Mouse (Mus musculus): ENCODE results near the gene Lcn3. TPM values are rescaled to one million over a fixed set of nuclear protein-coding genes. Genes with fewer than 3 reads are reported as not detected.
"Not testable (repeated sequence)": the region's sequence is repeated elsewhere in the genome, so short reads cannot be mapped to it uniquely, and the experiment has no call there.

The Lcn3 gene
- polyA plus RNA-seq, 1 experiment from 2014 or later = not detected

- ATAC-seq (ENCODE audit: low FRiP score, low read depth) = no peak
- 34% methylated on average over 4 of the region's 4 CpGs for WGBS
- Histone ChIP-seq H3K36me3 (no peaks in the 10 kb centered on the region), H3K9me3 (no peaks in the 10 kb centered on the region), H3K9ac (no peak overlapping the region), H3K4me1 (no peaks in the 10 kb centered on the region), H3K27me3 (no peaks in the 10 kb centered on the region), H3K4me2 (replicated peaks) (no peak overlapping the region), H3K27ac (no peak overlapping the region), H3K4me3 (no peak overlapping the region)
Observed at GRCm38 (mm10) chr2:25780921-25781320, 15.6 kb downstream of the Lcn3 start.

- H3K4me3 ChIP-seq = no peak within 1 kb of the TSS
- H3K4me2 ChIP-seq (replicated peaks) = no peak within 1 kb of the TSS
- no peaks in the 10 kb centered on the region for H3K4me1 ChIP-seq
- no peak within 1 kb of the TSS for H3K9ac ChIP-seq
- no peak for ATAC-seq (ENCODE audit: low FRiP score, low read depth)
- 80% methylated on average over 3 of the region's 3 CpGs for WGBS
- H3K27me3 ChIP-seq = no peaks in the 10 kb centered on the region
- no peaks in the 10 kb centered on the region for H3K9me3 ChIP-seq
- no peaks in the 10 kb centered on the region for H3K36me3 ChIP-seq
- no peak within 1 kb of the TSS for H3K27ac ChIP-seq
Observed at GRCm38 (mm10) chr2:25781957-25782356, 16.6 kb downstream of the Lcn3 start, which contains the start of gene Gm13539. Gene Gm13539 (plus strand): TSS chr2:25782257.

GRCm38 (mm10) chr2:25785573-25786322, 20.4 kb downstream of the Lcn3 start:
- Histone ChIP-seq H3K27ac (no peak overlapping the region), H3K27me3 (no peaks in the 10 kb centered on the region), H3K4me1 (no peaks in the 10 kb centered on the region), H3K4me3 (no peak overlapping the region), H3K9ac (no peak overlapping the region), H3K4me2 (replicated peaks) (no peak overlapping the region), H3K9me3 (no peaks in the 10 kb centered on the region), H3K36me3 (no peaks in the 10 kb centered on the region)
- no peak for ATAC-seq (ENCODE audit: low FRiP score, low read depth)
- WGBS = 68% methylated on average over 5 of the region's 5 CpGs

GRCm38 (mm10) chr2:25789092-25789491, 23.7 kb downstream of the Lcn3 start:
- Histone ChIP-seq H3K4me1 (no peaks in the 10 kb centered on the region), H3K4me2 (replicated peaks) (no peak overlapping the region), H3K27ac (no peak overlapping the region), H3K9ac (no peak overlapping the region), H3K36me3 (no peaks in the 10 kb centered on the region), H3K9me3 (no peaks in the 10 kb centered on the region), H3K27me3 (no peaks in the 10 kb centered on the region), H3K4me3 (no peak overlapping the region)
- no peak for ATAC-seq (ENCODE audit: low FRiP score, low read depth)
- 84% methylated on average over 3 of the region's 3 CpGs for WGBS

GRCm38 (mm10) chr2:25797635-25798034, 32.3 kb downstream of the Lcn3 start:
- Histone ChIP-seq H3K9me3 (no peaks in the 10 kb centered on the region), H3K4me2 (replicated peaks) (no peak overlapping the region), H3K4me3 (no peak overlapping the region), H3K27me3 (no peaks in the 10 kb centered on the region), H3K9ac (no peak overlapping the region), H3K27ac (no peak overlapping the region), H3K4me1 (no peaks in the 10 kb centered on the region), H3K36me3 (no peaks in the 10 kb centered on the region)
- no peak for ATAC-seq (ENCODE audit: low FRiP score, low read depth)
- WGBS = 27% methylated on average over 2 of the region's 2 CpGs

- no peak for ATAC-seq (ENCODE audit: low FRiP score, low read depth)
Observed at GRCm38 (mm10) chr2:25798065-25798464, 32.7 kb downstream of the Lcn3 start.

GRCm38 (mm10) chr2:25811711-25812110, 46.3 kb downstream of the Lcn3 start:
- WGBS = 74% methylated on average over 2 of the region's 2 CpGs
- Histone ChIP-seq H3K27me3 (no peaks in the 10 kb centered on the region), H3K27ac (no peak overlapping the region), H3K9ac (no peak overlapping the region), H3K4me3 (no peak overlapping the region), H3K4me1 (no peaks in the 10 kb centered on the region), H3K9me3 (no peaks in the 10 kb centered on the region), H3K36me3 (no peaks in the 10 kb centered on the region), H3K4me2 (replicated peaks) (no peak overlapping the region)
- ATAC-seq (ENCODE audit: low FRiP score, low read depth) = no peak

More at GRCm38 (mm10) chr2:25798065-25798464, 32.7 kb downstream of the Lcn3 start:
- no peak overlapping the region for H3K9ac ChIP-seq
- H3K27me3 ChIP-seq = no peaks in the 10 kb centered on the region
- no peaks in the 10 kb centered on the region for H3K9me3 ChIP-seq
- no peaks in the 10 kb centered on the region for H3K36me3 ChIP-seq
- no peaks in the 10 kb centered on the region for H3K4me1 ChIP-seq
- no peak overlapping the region for H3K4me2 ChIP-seq (replicated peaks)
- 67% methylated on average over 5 of the region's 5 CpGs for whole genome bisulfite sequencing
- H3K4me3 ChIP-seq = no peak overlapping the region
- no peak overlapping the region for H3K27ac ChIP-seq

- no peak for ATAC-seq (ENCODE audit: low FRiP score, low read depth)
- Histone ChIP-seq H3K4me2 (replicated peaks) (no peak overlapping the region), H3K27ac (no peak overlapping the region), H3K9me3 (no peaks in the 10 kb centered on the region), H3K27me3 (no peaks in the 10 kb centered on the region), H3K9ac (no peak overlapping the region), H3K4me3 (no peak overlapping the region), H3K36me3 (no peaks in the 10 kb centered on the region), H3K4me1 (no peaks in the 10 kb centered on the region)
- 80% methylated on average over 5 of the region's 5 CpGs for WGBS
Observed at GRCm38 (mm10) chr2:25813364-25813763, 48.0 kb downstream of the Lcn3 start.

- not testable (repeated sequence) for H3K9me3 ChIP-seq; H3K4me3 ChIP-seq; H3K27me3 ChIP-seq; ATAC-seq (ENCODE audit: low FRiP score, low read depth); H3K4me1 ChIP-seq; H3K27ac ChIP-seq; H3K4me2 ChIP-seq (replicated peaks); H3K36me3 ChIP-seq; H3K9ac ChIP-seq
- 71% methylated on average over 1 of the region's 1 CpGs for WGBS
Observed at GRCm38 (mm10) chr2:25815748-25816147, 50.4 kb downstream of the Lcn3 start, which contains the start of gene Glt6d1. Gene Glt6d1 (minus strand): TSS chr2:25815848.

Other genes with a start within 250 kb of the Lcn3 start
- gene Traf2, start 218.6 kb upstream of the Lcn3 start, polyA plus RNA-seq (2015; fragmentation: Nextera tagmentation; extraction: Ambion mirVana) = 37.3 and 40.6 TPM in 2 replicates
- 330 TPM in 2 replicates for gene Edf1, start 207.7 kb upstream of the Lcn3 start, polyA plus RNA-seq (2015; fragmentation: Nextera tagmentation; extraction: Ambion mirVana)
- gene Mamdc4, start 190.7 kb upstream of the Lcn3 start, polyA plus RNA-seq (2015; fragmentation: Nextera tagmentation; extraction: Ambion mirVana) = 4.9 and 5.8 TPM in 2 replicates
- 163 and 177 TPM in 2 replicates for gene Phpt1, start 190.3 kb upstream of the Lcn3 start, polyA plus RNA-seq (2015; fragmentation: Nextera tagmentation; extraction: Ambion mirVana)
- 0.85 and 1.0 TPM in 2 replicates for gene Ajm1, start 183.8 kb upstream of the Lcn3 start, polyA plus RNA-seq (2015; fragmentation: Nextera tagmentation; extraction: Ambion mirVana)
- 76.9 and 83.8 TPM in 2 replicates for gene Rabl6, start 157.0 kb upstream of the Lcn3 start, polyA plus RNA-seq (2015; fragmentation: Nextera tagmentation; extraction: Ambion mirVana)
- gene Ccdc183, start 147.9 kb upstream of the Lcn3 start, polyA plus RNA-seq (2015; fragmentation: Nextera tagmentation; extraction: Ambion mirVana) = 0.18 and 0.36 TPM in 2 replicates
- 27.2 and 28.7 TPM in 2 replicates for gene Tmem141, start 143.6 kb upstream of the Lcn3 start, polyA plus RNA-seq (2015; fragmentation: Nextera tagmentation; extraction: Ambion mirVana)
- 0.98 and 1.8 TPM in 2 replicates for gene Fcna, start 137.5 kb upstream of the Lcn3 start, polyA plus RNA-seq (2015; fragmentation: Nextera tagmentation; extraction: Ambion mirVana)
- 0.24 TPM in 1 of 2 replicates, not detected in the other for gene Lcn8, start 112.4 kb upstream of the Lcn3 start, polyA plus RNA-seq (2015; fragmentation: Nextera tagmentation; extraction: Ambion mirVana)
- gene Lcn5, start 107.6 kb upstream of the Lcn3 start, polyA plus RNA-seq (2015; fragmentation: Nextera tagmentation; extraction: Ambion mirVana) = not detected in 2 replicates
- gene Lcn6, start 88.8 kb upstream of the Lcn3 start, polyA plus RNA-seq (2015; fragmentation: Nextera tagmentation; extraction: Ambion mirVana) = not detected in 2 replicates
- gene Lcn10, start 82.8 kb upstream of the Lcn3 start, polyA plus RNA-seq (2015; fragmentation: Nextera tagmentation; extraction: Ambion mirVana) = not detected in 2 replicates
- not detected in 2 replicates for gene Obp2a, start 65.5 kb upstream of the Lcn3 start, polyA plus RNA-seq (2015; fragmentation: Nextera tagmentation; extraction: Ambion mirVana)
- 98.8 and 99.8 TPM in 2 replicates for gene Bmyc, start 58.8 kb upstream of the Lcn3 start, polyA plus RNA-seq (2015; fragmentation: Nextera tagmentation; extraction: Ambion mirVana)
- not detected in 2 replicates for gene Obp2b, start 28.6 kb upstream of the Lcn3 start, polyA plus RNA-seq (2015; fragmentation: Nextera tagmentation; extraction: Ambion mirVana)
- gene Lcn11, start 11.4 kb downstream of the Lcn3 start, polyA plus RNA-seq (2015; fragmentation: Nextera tagmentation; extraction: Ambion mirVana) = not detected in 2 replicates
- gene Gm13539, start 16.7 kb downstream of the Lcn3 start, polyA plus RNA-seq (2015; fragmentation: Nextera tagmentation; extraction: Ambion mirVana) = not detected in 2 replicates
- gene Glt6d1, start 50.3 kb downstream of the Lcn3 start, polyA plus RNA-seq (2015; fragmentation: Nextera tagmentation; extraction: Ambion mirVana) = not detected in 2 replicates
- not detected in 2 replicates for gene Lcn9, start 57.6 kb downstream of the Lcn3 start, polyA plus RNA-seq (2015; fragmentation: Nextera tagmentation; extraction: Ambion mirVana)
- gene Sohlh1, start 81.7 kb downstream of the Lcn3 start, polyA plus RNA-seq (2015; fragmentation: Nextera tagmentation; extraction: Ambion mirVana) = 0.14 and 0.29 TPM in 2 replicates
- gene Kcnt1, start 98.2 kb downstream of the Lcn3 start, polyA plus RNA-seq (2015; fragmentation: Nextera tagmentation; extraction: Ambion mirVana) = 0.61 and 0.84 TPM in 2 replicates
- 18.0 and 19.5 TPM in 2 replicates for gene Camsap1, start 217.7 kb downstream of the Lcn3 start, polyA plus RNA-seq (2015; fragmentation: Nextera tagmentation; extraction: Ambion mirVana)

Data from limb, embryonic 13.5 days (tissue).